Mouse (Mus musculus) olfactory bulb, adult 2 months (tissue): ENCODE data around the gene Ywhab.

Experiments used
- CTCF ChIP-seq: fragments of 200-500 bp; IDR thresholded peaks from 2 replicates; pipeline ENCODE4 v1.5.1; 2012; ENCODE audit warnings: low read depth, mild to moderate bottlenecking, low read length, moderate library complexity; ENCODE audit not compliant: insufficient read depth
- POLR2A ChIP-seq: fragments of 200-500 bp; IDR thresholded peaks from 2 replicates; pipeline ENCODE4 v1.6.1; 2012; ENCODE audit warnings: mild to moderate bottlenecking, low read depth, low read length, moderate library complexity; ENCODE audit not compliant: insufficient read depth

DNA sequence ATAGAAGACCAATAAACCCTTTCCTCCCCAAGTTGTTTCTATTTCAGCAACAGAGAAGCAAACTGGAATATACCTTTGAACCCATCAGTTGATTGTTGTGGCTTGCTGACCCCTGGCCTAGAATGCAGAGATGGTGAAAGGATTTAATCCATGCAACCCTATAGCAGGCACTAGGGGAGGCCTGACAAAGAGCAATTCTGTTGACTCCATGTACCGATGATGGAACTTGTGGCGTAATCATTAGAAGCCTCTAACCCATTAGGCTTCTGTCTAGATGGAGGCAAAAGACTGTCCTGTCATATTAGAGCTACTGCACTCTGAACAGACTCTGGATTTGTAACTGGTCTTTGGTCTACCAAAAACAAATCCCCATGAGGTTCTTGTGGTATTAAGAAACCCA is 1.9 kb upstream of the Ywhab start:
- TF ChIP-seq CTCF: no peak
- no peak for TF ChIP-seq POLR2A
